Mouse (Mus musculus): ENCODE measurements at regions not wholly inside any gene's neighbourhood (a gene's known extent, or its start where the extent isn't known, plus 50 kb on each side); places are given as distances from the start of the nearest gene placed in this dataset.

DNA sequence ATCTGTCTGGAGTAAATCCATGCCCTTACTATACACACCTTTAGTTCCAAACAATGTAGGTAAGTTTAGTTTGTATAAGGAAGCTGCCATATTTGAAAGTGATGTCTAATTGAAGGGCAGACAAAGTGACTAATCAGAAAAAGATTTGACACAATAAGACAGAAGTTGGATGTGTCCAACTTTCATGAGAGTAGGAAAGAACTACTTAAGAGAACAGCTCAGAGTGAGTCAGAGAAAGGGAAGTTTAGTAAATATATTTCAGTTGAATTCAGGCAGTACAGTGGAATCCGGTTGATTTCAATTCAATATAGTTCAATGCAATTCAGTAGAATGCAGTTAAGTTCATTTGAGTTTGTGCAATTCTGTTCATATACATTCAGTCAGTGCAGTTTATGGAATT is 1296.8 kb upstream of the Gje1 start:
- H3K9me3 ChIP-seq (replicated peaks): no peaks in the 10 kb centered on the region
- 95% methylated on average over 1 of the region's 1 CpGs for WGBS
- H3K9ac ChIP-seq (replicated peaks): no peak overlapping the region

DNA sequence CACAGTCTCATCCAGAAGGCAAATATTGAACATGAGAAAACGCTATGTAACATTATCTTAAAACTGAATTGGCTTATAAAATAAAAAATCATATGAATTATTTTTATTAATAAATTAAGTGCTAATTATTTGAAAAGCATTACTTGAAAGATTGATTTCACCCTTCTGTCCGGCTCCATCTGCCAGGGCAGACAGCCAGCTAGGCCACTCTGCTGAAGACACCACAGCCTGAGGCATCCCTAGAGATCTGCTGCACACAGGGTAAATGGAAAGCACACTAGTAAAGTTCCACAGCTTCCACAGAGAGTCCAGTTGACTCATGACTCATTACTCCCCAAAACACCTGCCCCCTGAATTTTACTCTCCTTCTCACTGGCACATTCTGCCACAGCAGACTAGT is 1283.2 kb upstream of the Gje1 start:
- Histone ChIP-seq H3K4me2 (no peak overlapping the region), H3K9me3 (replicated peaks) (no peaks in the 10 kb centered on the region), H3K9ac (replicated peaks) (no peak overlapping the region), H3K27ac (replicated peaks) (no peak overlapping the region), H3K27me3 (replicated peaks) (no peaks in the 10 kb centered on the region), H3K36me3 (no peaks in the 10 kb centered on the region), H3K4me1 (no peaks in the 10 kb centered on the region), H3K4me3 (replicated peaks) (no peak overlapping the region)
- 89% methylated on average over 2 of the region's 2 CpGs for WGBS
- no peak for ATAC-seq (ENCODE audit: low FRiP score)

More for the DNA sequence above, 1296.8 kb upstream of the Gje1 start:
- Histone ChIP-seq H3K36me3 (no peaks in the 10 kb centered on the region), H3K4me3 (replicated peaks) (no peak overlapping the region), H3K27ac (replicated peaks) (no peak overlapping the region), H3K4me2 (no peak overlapping the region), H3K27me3 (replicated peaks) (no peaks in the 10 kb centered on the region), H3K4me1 (no peaks in the 10 kb centered on the region)
- ATAC-seq (ENCODE audit: low FRiP score): no peak

DNA sequence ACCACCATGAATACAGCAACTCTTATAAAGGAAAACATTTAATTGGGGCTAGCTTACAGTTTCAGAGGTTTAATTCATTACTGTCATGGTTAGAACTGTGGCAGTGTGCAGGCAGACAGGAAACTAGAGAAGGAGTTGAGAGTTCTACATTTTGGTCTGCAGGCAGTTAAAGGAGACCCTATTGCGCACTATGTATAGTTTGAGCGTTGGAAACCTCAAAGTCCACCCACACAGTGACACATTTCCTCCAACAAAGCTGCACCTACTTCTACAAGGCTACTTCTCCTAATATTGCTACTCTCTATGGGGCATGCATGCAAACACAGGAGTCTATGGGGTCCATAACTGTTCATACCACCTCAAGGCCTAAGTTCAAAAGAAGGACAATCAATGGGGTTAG is 1275.3 kb upstream of the Gje1 start:
- Histone ChIP-seq H3K27ac (replicated peaks) (no peak overlapping the region), H3K4me2 (no peak overlapping the region), H3K9ac (replicated peaks) (no peak overlapping the region), H3K4me1 (no peaks in the 10 kb centered on the region), H3K9me3 (replicated peaks) (no peaks in the 10 kb centered on the region), H3K36me3 (no peaks in the 10 kb centered on the region), H3K4me3 (replicated peaks) (no peak overlapping the region), H3K27me3 (replicated peaks) (no peaks in the 10 kb centered on the region)
- 96% methylated on average over 2 of the region's 2 CpGs for WGBS
- no peak for ATAC-seq (ENCODE audit: low FRiP score)

All from neural tube, embryonic 15.5 days (tissue).